Mouse (Mus musculus): ENCODE measurements around the gene Tmem168.

- no peak for TF ChIP-seq TAL1 (IDR thresholded peaks at IDR 0.05; ENCODE audit: low read length)
- no peak for TF ChIP-seq GATA1 (IDR thresholded peaks at IDR 0.05; ENCODE audit: low read length)
Observed at GRCm38 (mm10) chr6:13630607-13631006, 22.7 kb upstream of the Tmem168 start.

Data from erythroblast, embryonic 14.5 days (primary cell).